Mouse (Mus musculus): ENCODE data around the gene Nsmce4a.
A peak's percentile ranks its signal among the peaks of the same experiment; 100 is the strongest.

Nsmce4a gene

DNA sequence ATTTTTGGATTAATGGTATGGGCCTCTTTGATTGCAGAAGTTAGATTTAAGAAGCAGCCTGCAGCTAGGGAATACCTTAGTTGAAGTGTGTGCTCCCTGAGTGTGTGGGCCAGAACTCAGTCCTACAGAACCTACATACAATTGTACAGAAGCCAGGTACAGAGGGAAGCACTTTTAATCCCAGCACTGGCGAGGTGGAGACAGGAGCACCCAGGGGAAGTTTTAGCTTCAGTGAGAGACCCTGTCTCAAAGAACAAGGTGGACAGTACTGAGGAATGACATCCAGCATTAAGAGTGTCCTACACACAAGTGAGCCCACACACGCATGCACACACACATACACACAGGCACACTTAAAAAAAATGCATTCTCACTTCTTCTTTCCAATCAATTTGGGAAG lies 5.1 kb upstream of the Nsmce4a start:
- no peak for DNase-seq (ENCODE audit: low read depth, low spot score)

DNA sequence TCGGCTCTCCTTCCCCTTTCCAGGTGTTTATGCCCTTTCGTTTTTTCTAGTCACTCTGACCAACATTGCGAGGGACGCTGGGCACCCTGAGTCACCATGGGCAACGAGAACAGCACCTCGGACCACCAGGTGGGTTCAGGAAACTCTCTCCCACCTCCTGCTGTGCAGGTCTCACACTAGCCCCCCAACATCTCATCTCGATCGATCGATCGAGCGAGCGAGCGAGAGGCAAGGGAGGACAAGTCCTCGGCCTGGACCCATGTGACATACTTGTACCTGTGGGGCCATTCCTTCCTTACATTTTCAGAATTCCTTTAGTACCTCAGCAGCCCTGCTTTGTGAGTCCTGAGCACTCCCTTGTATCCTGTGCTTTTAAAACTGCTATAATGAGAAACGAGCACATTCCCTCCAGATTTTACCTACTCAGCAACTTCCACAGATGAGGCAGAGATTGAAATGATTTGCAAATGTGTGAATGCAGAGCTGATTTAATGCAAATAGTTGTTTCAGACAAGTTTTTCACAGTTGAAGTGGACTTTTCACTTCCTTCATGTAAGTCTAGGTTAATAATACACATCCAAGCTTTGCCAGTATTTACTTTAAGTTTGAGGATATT lies 4.6 kb upstream of the Nsmce4a start, which contains the start of gene Tacc2:
TSS of gene Tacc2 (plus strand) at position 51 of the 616 bp plus-strand sequence.
- DNase-seq (ENCODE audit: low read depth, low spot score) = peak; percentile 9

DNA sequence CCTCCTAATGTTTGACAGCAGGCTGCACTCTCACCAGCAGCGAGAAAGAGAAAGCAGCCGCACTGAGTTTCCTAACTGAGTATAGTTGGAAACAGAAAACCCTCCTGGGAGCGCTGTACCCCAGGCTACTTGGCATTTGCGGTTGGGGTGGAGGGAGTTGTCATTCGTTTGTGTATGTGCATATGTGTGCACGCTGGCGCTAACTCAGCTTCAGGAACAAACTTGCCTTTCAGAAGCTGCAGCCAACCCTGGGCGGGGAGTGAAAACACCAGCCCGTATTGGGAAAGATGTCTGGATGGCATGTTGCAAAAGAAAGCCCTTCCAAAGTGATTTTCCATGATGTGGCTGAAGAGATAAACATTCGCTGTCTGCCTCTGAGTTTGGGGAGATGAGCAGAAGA lies 4.1 kb upstream of the Nsmce4a start:
- peak; percentile 29 for DNase-seq (ENCODE audit: low read depth, low spot score)

DNA sequence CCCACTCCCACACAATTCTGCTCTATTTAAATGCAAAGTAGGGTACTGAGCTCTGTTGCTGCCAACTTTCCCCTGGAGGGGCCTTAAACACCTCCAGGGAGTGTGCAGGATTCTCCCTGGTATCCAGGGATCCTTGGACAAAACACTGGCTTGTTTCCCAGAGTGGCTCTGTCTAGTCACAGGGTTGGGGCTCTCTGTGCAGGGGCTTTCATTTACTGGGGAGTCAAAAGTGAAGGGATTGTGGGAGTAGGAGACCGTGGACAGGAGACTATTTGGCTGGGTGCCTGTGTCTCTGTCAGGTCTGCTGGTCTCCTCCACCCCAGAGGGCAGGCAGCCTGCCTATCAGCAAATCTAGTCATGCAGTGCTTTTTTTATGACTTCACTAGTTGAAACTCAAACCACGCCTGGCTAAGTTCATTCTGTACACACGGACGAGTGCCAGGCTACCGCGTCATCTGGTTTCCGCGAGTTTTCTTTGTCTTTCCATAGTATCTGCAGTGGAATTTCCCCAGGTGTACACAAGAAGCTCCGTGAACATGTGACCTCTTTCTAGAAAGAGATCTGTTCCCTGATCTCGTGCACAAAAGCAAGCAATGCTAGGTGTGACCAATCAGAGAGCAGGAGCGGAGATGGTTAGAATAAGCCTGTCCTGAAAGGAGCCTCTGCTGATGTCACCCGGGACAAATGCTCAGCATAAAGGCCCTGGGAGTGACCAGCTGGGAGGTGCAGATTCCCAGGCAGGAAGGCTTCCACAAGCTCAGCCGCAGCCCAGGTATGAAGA lies 1.5 kb upstream of the Nsmce4a start:
- DNase-seq (ENCODE audit: low read depth, low spot score) = no peak

DNA sequence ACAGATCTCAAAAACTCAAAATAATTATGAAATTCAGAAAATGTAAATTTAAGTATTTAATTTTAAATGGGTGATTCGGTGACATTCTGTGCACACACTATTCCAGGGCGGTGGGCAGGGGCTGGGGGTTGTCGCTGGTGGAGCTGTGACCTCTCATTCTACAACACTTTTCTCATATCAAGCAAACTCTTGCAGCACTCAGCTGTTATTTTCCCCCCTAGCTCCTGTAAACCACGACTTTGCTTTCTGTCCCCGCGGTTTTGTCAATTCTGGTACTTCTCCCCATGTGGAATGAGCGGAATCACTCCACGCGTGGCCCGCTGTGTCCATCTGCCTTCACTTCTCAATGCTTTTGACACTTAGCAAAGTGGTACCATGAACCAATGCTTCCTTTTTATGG lies 828 bp upstream of the Nsmce4a start:
- DNase-seq (ENCODE audit: low read depth, low spot score) = no peak

DNA sequence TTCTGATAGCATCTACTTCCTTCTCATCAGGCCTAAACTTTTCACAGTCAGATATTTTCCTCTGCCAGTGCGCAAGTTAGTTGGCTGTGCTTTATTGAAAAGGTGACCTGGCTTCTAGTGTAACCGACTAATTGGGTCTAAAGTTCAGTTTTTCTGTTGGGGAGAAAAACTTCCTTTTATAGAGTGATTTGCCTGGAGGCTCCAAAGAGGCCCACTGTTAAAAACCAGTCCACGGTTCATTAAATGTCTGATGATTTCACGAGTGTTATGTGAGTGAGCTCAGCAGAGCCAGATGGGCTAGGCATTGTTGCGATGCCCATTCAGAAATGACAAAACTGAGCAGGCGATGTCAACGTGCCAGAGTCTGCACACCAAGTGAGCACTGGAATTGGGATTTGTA lies 2.4 kb downstream of the Nsmce4a start:
- DNase-seq (ENCODE audit: low read depth, low spot score) = peak; percentile 43

DNA sequence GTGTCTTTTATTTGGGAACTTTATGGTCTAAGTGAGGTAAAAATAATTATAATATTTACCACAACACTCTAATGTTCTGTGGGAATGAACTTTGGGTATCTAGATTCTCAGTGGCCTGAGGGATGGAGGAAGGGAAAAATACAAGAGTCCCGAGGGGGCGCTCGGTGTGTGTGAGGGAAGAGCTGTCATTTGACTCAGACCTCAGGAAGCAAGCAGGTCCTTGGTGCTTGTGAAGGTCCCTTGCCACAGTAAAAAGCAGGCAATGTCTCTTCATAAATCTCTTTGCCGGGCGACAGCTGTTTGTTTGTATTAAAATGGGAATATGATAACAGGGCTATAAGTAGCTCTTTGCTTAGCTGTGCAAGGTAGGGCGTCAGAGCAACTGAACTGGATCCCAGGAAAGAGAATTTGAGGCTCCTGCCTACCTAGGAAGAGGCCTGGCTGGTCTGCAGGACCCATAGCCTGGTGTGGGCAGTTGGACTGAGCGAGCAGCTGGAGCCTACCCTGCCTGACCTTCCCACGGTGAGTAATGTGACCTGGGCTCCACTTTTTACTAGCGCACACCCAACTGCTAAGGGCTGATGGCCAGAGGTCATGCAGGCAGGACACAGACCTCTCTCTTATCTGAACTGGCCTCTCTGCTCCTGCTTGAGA lies 4.0 kb downstream of the Nsmce4a start:
- no peak for DNase-seq (ENCODE audit: low read depth, low spot score)

DNA sequence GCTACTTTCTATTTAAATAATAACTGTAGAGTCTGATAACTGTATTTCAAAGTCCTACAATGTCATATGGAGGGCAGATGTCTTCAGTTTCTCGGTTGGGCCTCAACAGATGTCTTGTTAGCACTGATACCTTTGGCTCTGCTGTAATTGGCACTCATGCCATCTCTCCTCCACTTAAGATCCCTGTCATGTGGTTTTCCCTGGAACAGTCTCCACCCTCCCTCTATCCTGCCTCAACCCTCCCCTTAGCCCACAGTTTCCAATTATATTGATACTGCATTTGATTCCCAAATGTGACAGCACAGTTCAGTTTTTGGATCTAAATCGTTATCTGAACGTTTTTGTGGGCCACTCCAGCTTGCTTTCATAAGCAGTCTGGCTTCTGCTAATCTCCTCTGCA lies 8.3 kb downstream of the Nsmce4a start:
- DNase-seq (ENCODE audit: low read depth, low spot score) = no peak

DNA sequence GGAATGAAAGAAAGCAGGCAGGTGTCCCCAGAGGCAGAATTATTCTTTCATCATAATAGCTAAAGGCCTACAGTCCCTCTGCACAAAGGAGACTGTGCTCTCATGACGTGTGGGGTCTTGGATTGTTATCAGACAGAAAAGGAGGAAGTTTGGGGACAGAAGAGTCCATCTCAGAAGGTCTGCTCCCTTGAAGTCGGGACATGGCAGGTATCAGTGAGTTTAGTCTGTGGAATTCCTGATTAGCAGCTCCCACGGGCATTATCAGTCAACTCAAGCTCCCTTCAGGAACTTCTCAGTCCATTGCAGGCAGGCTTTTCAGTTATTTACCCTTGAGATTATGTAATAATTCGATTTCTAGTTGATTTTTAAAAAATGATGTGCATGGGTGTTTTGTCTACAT lies 9.0 kb downstream of the Nsmce4a start:
- DNase-seq (ENCODE audit: low read depth, low spot score) = no peak

DNA sequence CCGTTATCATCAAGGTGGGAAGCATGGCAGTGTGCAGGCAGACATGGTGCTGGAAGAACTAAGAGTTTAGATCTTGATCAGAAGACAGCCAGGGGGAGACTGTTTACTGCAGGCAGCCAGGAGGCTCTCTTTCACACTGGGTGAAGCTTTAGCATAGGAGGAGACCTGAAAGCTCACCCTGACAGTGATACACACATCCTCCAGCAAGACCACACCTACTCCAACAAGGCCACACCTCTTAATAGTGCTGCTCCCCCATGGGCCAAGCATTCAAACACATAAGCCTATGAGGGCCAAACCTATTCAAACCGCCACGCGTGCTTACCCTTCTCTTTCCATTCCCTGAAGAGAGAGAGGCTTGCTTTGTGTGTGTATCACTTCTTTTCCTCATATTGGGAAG lies 9.6 kb downstream of the Nsmce4a start:
- DNase-seq (ENCODE audit: low read depth, low spot score) = no peak

DNA sequence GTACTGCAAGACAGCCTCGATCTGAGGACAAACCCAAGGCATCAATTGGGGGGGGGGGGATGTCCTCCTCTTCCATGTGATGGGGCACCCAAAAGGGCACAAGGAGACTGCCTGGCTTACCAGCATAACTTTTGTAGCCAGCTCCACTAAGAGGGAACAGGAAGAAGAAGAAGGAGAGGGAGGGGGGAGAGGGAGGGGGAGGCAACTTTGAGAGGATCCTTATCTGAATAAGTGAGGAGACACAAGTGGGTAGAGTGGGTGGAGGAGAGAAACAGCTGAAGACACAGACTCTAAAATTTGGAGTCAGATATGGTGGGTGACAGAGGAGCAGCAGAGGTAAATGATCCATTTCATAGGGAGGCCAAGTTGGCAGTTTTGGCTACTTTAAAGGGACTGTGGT lies 12.0 kb downstream of the Nsmce4a start:
- DNase-seq (ENCODE audit: low read depth, low spot score) = no peak

DNA sequence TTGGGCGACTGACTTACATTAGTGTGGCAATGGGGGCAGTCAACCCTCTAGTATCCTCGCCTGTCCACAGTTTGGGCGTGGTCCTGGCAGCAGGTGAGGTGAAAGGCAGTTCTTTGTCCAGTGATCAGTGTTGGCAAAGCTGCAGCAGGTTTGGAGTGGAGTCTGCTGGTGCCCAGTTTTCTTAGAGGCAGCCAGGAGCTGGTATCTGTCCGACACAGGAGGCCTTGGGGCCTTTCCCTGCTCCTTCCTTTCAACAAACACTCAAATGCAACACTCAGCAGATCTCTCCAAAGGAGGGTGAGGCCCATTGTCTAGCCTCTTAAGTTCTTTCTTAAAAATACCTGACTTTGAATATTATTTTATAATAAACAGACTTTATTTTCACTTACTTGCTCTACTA lies 14.3 kb downstream of the Nsmce4a start:
- no peak for DNase-seq (ENCODE audit: low read depth, low spot score)

DNA sequence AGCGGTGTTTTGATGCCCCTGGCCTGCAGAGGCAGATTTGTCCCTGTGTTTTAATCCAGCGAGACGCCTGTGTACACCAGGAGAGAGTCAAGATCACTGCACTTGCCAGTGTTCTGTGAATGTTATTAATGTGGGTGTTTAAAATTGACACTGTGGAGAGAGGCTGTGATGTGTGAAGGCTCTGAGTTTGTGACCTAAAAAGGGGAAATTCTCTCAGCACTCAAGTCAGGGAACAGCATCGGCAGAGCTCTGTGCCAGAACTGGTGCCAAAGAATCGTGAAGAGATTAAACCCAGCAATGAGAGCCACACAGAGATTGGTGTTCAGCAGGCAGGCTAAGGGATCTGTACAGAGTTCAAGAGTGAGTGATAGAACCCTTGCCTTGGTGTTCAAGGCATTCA lies 17.3 kb downstream of the Nsmce4a start:
- no peak for DNase-seq (ENCODE audit: low read depth, low spot score)

DNA sequence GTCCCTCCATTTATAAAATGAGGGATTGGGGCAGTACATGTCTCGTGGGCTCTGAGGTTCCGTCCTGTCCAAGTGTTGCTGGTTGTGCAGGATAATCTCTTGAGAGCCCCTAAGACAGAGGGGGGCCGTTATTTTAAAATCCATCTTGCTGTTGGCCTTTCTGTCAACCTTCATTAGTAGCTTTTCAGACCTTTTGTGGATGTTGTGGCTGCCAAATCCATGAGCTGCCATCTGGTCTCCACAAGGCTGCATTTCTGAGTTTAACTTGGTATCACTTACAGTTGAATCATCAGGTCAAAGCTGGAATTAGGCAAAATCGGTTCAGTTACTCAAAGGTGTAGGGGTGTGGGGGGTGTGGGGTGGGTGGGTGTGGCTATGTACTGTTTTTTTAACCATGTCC lies 19.6 kb downstream of the Nsmce4a start:
- DNase-seq (ENCODE audit: low read depth, low spot score) = no peak

DNA sequence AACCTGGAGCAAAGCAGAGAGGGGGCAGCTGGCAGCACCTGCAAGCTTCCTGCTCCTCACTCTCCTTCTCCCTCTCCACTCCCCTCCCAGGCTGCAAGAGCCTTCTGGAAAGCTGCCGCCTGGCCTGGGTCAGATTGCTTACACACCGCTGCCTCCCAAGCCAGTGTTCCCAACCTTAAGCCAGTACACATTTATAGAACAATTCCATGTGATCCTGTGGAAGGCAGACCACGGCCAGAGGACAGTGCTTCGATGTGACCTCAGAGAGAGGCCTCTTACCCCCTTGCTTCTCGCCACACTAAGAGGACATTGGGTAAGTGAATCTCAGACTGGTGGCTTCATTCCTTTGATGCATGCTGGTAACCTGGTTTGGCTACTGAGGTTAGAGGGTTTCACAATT lies 20.1 kb downstream of the Nsmce4a start:
- no peak for DNase-seq (ENCODE audit: low read depth, low spot score)

DNA sequence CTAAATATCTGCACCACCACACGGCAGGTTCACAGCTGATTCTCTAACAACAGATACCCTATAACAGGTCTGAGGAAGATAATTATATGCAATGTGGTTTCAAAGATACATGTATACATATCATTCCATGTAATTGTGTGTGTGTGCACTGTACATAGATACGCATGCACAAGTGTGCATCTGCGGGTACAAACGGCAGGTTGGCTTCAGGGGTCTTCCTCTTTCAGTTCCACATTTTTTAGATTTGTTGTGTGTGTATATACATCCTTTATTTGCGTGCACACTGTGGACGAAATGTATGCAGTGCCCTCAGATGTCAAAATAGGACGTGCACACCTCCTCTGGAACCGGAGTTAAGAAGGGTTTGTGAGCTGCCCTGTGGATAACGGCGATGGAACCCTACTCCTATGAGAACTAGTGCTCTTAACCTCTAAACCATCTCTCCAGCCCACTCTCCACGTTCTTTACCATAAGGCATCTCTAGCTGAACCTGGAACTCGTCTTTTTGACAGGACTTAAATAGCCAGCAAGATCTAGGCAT lies 25.2 kb downstream of the Nsmce4a start:
- no peak for DNase-seq (ENCODE audit: low read depth, low spot score)

DNA sequence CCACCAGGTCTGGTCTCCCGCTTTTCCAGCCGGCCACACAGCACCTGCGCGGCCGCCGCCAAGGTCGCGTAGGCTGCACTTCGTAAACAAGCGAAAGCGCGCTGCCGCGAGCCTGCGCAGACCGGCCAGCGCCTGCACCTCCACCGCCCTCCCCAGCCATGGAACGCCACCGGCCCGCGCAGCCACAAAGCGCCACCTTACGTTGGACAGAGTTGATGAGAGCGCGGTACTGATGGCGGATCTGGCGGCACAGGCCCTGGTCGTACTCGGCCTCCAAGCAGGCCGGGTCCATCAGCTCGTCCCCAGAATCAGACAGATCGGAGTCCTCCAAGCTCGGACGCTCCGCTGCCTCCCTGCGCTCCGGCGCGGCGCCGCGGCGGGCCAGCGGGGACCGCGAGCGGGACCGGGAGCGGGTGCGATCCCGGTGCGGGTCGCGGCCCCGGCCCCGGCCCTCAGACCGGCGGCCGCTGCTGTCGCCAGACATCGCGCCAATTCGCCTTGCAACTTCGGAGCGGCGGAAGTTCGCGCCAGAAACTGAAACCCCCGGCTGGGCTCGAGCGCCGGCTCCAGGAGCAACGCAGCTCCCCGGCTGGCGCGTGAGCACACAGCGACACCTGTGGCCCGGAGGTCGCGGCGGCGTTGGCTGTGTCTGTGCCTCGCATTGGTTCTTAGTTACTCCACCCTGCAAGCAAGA lies 26.0 kb downstream of the Nsmce4a start:
- DNase-seq (ENCODE audit: low read depth, low spot score) = peak; percentile 91

DNA sequence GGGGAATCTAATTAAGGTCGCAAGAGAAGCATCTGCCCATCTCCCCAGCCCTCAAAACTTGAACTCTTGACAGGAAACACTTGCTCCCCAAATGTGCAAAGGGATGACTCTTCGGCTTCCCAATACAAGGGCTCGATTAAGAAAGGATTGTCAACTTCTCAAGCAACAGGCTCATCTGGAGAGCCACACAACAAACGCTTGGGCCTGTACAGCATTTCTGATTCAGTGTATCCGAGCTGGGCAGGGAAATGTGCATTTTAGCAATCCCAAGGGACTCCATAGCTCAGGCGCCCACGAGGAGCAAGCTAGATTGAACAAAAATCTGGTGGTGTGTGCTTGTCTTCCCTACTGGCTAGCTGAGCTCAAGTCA lies 26.5 kb downstream of the Nsmce4a start:
- DNase-seq (ENCODE audit: low read depth, low spot score) = no peak

DNA sequence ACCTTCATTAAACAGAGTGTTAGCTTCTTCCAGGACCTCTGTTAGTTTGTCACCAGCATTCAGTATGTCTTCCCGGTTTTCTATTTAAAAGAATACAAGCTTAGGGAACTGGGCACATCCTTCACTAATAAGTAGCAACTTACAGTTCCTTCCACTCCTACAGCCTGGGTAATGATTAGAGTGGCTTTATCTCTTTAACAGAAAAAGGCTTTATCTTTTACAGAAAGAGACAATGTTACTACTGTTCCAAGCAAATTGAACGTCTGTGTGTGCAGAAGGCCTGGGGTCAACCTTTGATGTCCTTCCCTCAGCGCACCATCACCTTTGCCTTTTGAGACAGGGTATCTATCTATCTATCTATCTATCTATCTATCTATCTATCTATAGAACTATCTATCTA lies 27.0 kb downstream of the Nsmce4a start:
- no peak for DNase-seq (ENCODE audit: low read depth, low spot score)

DNA sequence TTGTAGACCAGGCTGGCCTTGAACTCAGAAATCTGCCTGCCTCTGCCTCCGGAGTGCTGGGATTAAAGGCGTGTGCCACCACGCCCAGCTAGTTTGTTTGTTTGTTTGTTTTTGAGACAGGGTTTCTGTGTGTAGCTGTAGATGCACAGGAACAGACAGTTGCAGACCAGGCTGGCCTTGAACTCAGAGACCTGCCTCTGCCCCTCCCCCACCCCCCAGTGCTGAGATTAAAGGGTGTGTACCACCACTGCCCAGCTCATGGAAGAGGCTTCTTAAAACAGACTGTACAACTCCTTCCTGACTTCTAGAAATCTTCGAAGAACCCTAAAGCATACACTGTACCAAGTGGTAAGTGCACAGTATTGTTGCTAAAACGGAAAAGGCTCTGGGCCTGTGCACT lies 27.5 kb downstream of the Nsmce4a start:
- DNase-seq (ENCODE audit: low read depth, low spot score) = no peak

DNA sequence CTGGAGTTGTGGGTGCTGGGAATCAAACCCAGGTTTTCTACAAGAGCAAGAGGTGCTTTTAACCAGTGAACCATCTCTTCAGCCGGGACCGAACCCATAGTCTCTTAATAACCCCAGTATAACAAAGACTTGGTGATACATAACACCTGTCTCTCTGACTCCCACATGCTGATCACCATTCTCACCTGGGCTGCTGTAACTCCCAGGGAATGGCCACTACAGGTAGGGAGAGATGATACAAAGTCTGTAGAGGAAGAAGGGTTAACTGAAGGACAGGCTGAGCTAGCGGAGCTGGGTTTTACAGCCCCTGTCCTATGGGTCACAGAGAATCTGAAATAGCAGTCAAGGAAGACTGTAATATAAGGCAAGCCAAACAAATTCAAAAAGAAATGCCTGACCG lies 29.7 kb downstream of the Nsmce4a start:
- DNase-seq (ENCODE audit: low read depth, low spot score) = no peak

DNA sequence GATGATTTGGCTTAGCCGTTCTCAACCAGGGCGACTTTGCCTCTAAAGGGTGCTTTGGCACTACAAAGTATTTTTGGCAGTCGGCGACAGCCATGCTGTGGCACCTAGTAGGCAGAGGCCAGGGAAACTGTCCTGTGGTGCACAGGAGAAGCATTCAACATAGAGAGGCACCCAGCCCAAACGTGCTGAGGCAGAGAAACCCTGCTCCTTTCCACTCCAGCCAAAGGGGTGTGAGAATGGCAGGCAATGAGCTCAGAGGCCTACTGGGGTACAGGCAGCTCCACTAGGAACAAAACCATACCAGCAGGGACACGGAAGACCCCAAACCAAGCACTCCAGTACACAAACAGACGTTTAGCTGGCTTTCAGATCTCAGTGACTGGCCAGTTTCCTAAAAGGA lies 32.7 kb downstream of the Nsmce4a start:
- DNase-seq (ENCODE audit: low read depth, low spot score) = no peak

Measured in forelimb bud, embryonic 11.5 days (tissue).